Mouse (Mus musculus) fat pad, adult 2 months (tissue): Measurements from ENCODE around the gene Myt1l.

ENCODE experiments used
- DNase-seq: peaks from one replicate; pipeline ENCODE4 v3.0.0-alpha.2; 2011; ENCODE audit warnings: low read depth, low spot score; ENCODE audit errors: extremely low read depth

Myt1l gene

GRCm38 (mm10) chr12:29528031-29528771 lies at the start of gene Myt1l:
TSS of gene Myt1l (plus strand) at chr12:29528384.
- no peak for DNase-seq

DNA sequence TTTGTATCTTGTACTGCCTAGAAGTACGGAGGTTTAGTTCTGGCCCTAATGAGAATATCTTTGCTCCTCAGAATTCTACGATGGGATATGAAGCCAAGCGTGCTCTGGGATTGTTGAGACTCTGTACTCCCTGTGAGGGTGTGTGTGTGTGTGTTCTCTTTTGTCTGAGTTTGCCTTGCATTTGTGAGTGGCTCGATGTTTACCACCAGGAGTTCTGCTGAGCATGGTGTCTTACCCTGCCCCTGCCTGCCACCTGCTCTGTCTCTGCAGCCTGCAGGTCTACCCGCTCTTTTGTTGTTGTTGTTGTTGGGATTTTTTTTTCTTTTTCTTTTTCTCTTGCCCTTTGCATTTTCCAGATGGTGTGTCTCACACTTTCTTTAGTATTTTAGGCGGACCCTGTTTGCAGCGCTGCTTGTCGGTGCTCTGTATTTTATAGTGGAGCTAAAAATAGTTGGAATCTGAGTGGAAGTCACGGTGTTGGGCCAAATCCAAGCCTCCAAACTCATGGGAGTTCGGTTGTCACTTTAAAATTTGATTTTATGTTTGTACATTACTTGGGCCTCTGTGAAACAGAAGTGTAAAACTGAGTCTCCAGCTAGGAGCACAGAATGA lies 41.7 kb upstream of the Myt1l start:
- DNase-seq, result no peak

DNA sequence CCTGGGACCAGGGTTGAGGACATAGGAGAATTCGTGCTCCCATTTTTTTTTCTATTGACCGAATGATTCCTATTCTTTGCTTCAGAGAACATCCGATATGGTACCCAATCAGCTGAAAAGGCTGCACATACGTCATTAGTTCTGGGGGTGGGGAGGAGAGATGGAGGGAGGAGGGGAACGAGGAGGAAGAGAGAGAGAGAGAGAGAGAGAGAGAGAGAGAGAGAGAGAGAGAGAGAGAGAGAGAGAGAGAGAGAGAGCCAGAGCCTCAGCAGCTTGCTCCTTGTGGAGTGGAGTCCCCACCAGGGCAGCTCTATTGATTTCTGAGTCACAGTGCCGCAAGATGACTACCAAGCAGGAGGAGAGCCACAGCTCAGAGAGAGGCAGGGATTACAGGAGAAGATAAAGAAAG lies 1.9 kb upstream of the Myt1l start:
- DNase-seq, result no peak

DNA sequence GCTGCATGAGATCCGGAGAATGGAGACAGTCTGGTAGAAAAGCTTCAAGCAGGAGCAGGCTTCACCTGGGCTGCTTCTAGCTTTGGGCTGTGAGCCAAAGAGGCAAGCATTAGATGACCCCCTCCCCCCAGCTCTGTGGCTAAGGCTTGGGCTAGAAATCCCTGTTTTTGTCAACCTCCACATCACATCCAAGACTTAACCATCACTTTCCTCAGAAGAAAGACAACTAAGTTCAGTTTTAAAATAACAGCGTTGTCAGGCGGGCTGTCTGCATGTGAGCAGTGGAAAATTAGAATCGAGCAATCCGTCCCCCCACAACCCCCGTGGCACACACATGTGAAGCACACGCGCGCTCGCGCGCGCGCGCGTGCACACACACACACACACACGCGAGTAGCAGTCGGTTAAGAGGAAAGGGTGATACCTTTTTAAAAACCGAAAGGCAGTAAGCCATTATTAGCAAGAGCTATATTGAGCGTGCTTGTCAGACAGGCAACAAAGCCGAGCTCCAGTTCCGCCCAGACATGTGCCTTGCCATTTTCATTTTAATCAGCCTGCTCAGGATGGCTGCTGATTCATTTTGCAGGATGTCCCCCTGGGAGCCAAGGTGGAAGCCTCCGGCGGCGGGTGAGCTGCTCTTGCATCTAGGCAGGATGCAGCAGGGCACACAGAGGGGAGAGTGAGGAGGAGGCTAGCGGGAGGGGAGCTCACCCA lies 979 bp upstream of the Myt1l start:
- DNase-seq, result no peak

DNA sequence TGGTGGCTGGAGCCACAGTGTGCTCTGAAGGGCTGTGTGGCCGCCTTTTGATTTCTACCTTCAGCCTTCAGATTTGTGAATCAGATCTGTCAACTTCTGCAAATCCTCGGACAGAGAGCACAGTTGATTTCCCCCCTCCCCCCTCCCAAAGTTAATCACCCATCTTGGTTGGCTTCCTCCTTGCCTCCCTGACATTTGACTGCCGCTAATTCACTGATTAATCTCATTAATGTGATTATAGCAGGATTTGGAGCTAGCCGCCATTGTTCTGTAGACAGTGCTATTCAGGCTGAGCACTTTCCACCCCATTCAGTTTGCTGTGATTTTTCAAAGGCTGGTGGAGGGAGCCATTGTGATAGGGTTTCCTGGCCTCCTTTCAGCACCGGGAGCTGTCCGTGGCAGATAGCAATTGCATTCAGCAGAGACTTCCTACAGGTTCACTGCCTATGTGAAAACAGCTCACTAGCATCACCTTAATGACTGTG lies 2.1 kb downstream of the Myt1l start:
- no peak for DNase-seq

GRCm38 (mm10) chr12:29530823-29531222 lies 2.6 kb downstream of the Myt1l start:
- no peak for DNase-seq

DNA sequence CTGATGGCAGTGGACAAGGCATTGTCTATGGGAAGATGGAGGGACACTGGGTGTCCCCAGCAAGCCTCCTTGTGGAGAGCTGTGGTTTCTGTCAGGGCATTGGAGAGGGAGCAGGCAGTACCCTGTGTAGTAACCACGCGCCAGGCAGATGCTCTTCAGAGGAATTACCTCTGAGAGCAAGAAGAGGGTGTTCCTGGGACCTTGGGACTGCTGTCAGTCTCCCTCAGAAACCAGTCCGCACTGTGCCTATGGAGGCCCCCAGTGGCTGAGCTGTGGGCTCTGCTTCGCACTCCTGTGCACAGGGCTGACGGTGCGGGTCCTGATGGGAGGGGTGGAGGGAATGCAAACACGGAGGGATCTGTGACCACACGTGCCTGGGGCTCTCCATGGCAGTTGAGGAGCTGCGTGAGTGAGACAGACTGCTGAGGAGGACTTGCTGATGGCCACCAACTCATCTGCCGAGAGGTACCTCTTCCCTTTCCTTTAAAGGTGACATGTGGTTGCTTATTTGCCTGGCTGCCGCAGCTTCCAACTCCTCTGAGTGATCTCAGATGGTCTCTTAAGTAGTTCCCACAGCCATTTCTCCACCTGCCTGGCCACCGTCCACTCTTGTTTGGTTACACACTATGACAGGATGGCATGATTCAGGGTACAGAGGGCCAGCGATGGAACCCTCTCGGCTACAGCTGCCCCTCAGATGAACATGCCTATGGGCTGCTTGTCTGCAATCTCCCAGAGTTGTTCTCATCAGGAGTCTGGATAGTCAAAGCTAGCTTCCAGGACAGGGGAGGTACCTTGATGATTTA lies 5.1 kb downstream of the Myt1l start:
- no peak for DNase-seq

- no peak for DNase-seq
Observed at GRCm38 (mm10) chr12:29534326-29534725, 6.1 kb downstream of the Myt1l start.

DNA sequence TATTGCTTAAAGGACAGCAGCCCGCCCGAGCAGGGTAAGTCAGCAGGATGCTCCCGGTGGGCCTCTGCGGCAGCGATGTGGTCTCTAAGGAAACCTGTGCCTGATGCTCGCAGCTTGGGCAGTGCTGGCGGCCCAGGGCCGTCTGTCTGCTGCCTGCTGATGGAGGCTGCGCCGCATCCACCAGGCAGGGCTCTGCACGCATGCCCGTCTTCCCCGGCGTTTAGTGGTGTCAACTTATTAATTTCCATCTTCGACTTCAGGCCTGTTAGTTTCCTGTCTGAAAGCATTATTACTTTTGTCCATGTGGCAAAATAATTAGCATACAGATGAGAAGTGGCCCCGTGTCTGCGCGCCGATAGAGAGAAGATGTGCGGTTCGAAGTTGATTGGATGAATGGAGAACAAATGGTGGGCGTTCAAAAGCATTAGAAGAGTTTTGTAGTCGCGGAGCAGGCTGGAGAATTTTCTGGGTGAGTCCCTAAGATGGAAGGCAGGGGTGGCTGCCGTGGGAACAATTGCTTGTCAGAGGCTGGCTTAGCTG lies 6.6 kb downstream of the Myt1l start:
- no peak for DNase-seq

DNA sequence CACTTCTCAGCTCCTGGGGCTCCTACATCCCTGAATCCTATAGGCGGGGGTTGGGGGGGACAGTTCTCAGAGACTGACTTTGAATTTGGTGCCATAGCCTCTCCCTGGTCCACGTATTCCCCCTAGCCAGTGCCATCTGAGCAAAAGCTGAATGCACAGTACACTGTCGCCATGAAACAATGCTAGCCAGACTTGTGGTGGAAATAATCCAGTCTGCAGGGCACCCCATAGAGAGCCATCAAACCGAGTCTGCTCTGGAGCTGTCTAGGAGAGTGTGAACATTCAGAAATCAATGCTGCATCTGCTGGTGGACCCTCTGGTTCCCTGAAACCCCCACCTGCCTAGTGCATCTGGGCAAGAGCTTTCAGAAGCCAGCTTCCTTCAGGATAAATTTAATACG lies 9.7 kb downstream of the Myt1l start:
- no peak for DNase-seq

- no peak for DNase-seq
Observed at GRCm38 (mm10) chr12:29538456-29538855, 10.3 kb downstream of the Myt1l start.

DNA sequence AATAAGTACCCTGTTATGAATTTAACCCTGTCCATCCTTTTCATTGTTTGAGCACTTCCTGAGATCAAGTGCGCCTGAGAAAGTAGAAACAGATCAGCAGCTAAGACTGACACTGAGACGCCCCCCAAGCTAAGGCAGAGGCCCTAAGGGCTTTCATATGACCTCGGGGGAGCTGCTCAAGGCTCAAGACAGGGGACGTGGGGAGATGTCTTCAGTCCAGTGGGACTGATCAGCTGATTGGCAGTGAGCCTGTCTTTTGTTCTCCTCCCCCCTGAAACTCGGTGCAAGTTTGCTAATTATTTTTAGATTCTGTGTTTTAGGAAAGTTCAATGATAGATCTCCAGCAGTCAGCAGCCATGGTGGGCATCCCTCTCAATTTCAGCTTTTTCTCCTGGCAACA lies 10.9 kb downstream of the Myt1l start:
- DNase-seq, result no peak

- no peak for DNase-seq
Observed at GRCm38 (mm10) chr12:29540741-29541140, 12.6 kb downstream of the Myt1l start.

- no peak for DNase-seq
Observed at GRCm38 (mm10) chr12:29546073-29546472, 17.9 kb downstream of the Myt1l start.

DNA sequence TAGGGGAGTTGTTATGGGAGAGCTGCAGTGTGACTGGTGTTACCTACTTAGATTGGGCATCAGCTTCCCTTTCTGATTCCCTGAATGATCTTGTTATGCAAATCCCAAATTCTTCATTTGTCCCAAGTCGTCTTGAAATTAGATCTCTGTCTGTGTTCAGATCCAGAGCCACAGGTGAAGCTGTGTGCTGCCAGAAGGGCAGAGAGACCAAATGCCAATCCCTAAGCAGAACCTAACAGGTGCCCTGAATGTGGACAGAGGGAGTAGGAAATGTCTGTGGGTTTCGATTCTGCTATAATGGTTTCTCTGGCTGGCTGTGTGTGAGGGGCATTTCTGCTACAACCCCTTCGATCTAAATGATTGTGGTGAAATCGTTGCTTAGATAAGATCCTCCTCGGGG lies 18.9 kb downstream of the Myt1l start:
- DNase-seq, result no peak

DNA sequence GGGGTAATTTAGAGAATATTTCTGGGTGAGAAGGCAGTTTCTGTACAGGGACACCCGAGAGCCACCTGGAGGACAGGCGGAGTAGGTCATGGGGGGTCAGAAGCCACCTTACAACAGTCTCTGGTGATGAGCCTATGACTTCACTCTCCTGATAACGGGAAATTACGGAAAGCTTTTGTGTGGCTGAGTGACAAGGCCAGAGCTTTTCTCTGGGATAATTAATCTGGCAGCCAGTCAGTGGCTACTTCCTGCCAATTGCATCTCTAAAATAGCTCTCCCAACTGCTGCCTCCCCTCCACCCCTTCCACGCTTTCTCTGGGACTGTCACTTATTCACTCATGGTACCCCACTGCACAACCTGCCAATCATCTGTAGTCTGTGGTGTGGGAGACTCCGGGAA lies 19.6 kb downstream of the Myt1l start:
- DNase-seq, result no peak

DNA sequence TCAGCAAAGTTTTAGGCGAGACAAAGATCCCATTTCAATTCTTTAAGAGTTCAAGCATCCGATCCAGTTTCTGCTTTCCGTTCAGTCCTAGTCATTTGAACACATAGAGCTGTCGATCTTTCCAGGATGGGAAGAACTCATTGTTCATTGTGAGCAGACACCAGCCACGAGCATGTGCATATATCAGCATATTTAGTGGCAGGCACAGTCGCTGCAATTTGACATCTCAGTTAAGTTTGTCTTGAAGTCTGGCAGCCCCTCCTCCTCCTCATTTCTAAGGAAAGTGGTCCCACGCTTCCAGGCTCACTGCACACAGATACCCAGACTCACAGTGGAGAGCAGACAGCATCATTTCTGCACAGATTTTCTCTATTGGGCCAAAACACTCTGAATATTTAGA lies 25.0 kb downstream of the Myt1l start:
- no peak for DNase-seq

- no peak for DNase-seq
Observed at GRCm38 (mm10) chr12:29555718-29556117, 27.5 kb downstream of the Myt1l start.

DNA sequence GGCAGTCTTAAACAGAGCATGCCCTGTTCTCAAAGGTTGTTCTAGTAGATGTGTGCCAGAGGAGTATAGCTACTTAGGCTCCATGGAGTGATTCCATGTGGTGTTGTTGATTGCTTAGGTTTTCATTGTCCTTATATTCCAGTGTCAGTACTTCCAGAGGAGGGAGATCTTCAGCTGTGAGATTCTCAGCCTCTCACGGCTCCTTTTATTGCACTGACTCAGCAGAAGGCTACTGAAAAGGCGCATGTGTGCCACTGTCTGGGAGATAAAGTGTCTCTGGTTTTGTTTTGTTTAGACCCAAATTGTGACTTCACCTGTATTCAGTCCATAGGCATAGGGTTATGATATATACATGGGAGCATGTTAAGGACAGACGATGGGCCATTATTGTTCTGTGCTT lies 28.2 kb downstream of the Myt1l start:
- DNase-seq, result no peak

DNA sequence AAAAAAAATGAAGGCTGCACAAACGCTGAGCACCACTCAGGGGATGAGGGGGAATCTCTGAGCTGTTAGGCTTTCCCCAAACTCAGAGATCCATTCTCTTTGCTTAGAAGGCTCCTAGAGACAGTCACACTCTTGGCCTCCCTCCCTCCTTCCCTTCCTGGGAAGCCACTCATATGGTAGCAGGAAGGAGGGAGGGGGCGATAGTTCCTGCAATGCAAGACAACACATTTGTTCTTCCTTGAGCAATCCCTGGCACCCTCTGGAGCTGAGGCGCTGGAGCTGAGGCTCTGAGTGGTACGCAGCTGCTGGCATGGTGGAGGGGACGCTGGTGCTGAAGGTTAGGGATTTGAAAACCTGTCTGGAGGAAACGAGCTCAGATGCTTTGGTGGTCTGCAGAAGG lies 28.7 kb downstream of the Myt1l start:
- DNase-seq, result no peak

GRCm38 (mm10) chr12:29559769-29560168 lies 31.6 kb downstream of the Myt1l start:
- no peak for DNase-seq
